Mouse (Mus musculus) liver, embryonic 14.5 days (tissue): ENCODE results near the gene Isoc2a.

Source experiments
- CTCF ChIP-seq: IDR thresholded peaks from 2 replicates; pipeline ENCODE4 v1.5.1; 2016; ENCODE audit warnings: antibody characterized with exemption, low read depth, control low read depth
- EP300 ChIP-seq: IDR thresholded peaks from 2 replicates; pipeline ENCODE4 v1.6.1; 2016; ENCODE audit warnings: antibody characterized with exemption, low read depth

DNA sequence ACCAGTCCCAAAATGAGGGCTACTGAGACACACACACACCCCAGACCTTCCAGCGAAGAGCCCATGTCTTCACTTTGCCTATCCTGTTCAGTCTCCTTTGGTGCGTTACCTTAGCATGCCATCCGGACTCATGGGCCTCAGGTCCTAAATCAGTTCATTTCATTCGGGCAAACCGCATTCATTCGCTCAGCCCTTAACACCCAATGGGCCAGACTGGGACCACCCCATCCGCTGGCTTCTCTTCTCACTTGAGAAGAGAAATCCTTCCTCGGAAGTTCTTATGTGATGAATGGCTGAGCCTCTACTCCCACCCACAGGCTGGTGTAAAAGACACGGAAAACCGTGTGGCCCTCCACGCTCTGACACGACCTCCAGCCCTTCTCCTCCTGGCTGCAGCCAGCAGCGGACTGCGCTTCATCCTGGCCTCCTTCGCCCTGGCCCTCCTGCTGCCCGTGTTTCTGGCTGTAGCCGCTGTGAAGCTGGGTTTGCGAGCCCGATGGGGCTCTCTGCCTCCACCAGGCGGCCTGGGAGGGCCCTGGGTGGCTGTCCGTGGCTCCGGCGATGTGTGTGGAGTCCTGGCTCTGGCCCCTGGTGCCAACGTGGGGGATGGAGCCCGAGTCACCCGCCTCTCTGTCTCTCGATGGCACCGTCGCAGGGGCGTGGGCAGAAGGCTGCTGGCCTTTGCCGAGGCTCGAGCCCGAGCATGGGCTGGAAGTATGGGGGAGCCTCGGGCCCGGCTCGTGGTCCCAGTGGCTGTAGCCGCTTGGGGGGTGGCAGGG is 46.8 kb downstream of the Isoc2a start:
- TF ChIP-seq EP300, result no peak
- peak; percentile 58 for TF ChIP-seq CTCF
